9 mouse cellular contexts compared by ENCODE assay signal in the genomic region with DNA sequence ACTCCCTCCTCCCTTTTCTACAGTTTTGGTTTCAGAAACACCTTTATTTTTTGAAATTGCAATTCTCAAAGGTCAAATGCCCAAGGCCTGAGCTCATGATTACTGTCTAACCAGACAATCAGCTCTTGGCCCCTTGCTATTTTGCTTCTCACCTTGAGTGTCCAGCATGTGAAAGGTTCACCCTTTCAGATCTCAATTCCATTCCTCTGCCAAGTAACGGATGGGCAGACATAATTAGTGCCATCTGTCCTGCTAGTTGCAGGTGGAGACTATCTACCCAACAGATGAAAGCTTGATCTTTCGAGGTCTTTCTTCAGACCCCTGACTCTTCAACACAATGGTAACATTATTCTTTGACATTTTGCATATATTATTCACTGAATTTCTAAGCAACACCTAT.
"Had no signal": no experiment of that assay in that cellular context is flagged by ENCODE, and none has a peak within 500 bp of the region (broad histone marks: within the 10 kb centered on the region; RNA-seq: fewer than 3 reads in every experiment).

No protein-coding gene starts in this region.

- H3K9me3 ChIP-seq: limb, embryonic 15.5 days; liver, embryonic 12.5 days; midbrain, embryonic 10.5 days had no signal

- H3K9ac ChIP-seq: limb, embryonic 15.5 days; liver, embryonic 12.5 days; lung, embryonic 14.5 days had no signal

- H3K36me3 ChIP-seq: limb, embryonic 15.5 days; liver, embryonic 12.5 days; midbrain, embryonic 10.5 days had no signal

- H3K27ac ChIP-seq: limb, embryonic 15.5 days; liver, embryonic 12.5 days; midbrain, embryonic 10.5 days had no signal

- H3K4me3 ChIP-seq: limb, embryonic 15.5 days; liver, embryonic 12.5 days; midbrain, embryonic 10.5 days had no signal

- H3K27me3 ChIP-seq: limb, embryonic 15.5 days; liver, embryonic 12.5 days had no signal

- ATAC-seq: liver, embryonic 12.5 days; midbrain, embryonic 16.5 days had no signal

- H3K4me1 ChIP-seq: limb, embryonic 15.5 days; liver, embryonic 12.5 days; midbrain, embryonic 10.5 days had no signal

- H3K4me2 ChIP-seq: limb, embryonic 15.5 days; liver, embryonic 12.5 days; lung, embryonic 14.5 days had no signal

- DNase-seq: kidney, postnatal 14 days; lung, embryonic 14.5 days; lung, postnatal 10 days; lung, postnatal 4 days; right cerebral cortex, postnatal 14 days had no signal
